Mouse (Mus musculus) testis, adult 2 months (tissue): ENCODE measurements at regions not wholly inside any gene's neighbourhood (a gene's known extent, or its start where the extent isn't known, plus 50 kb on each side); places are given as distances from the start of the nearest gene placed in this dataset.

ENCODE experiments used
- CTCF ChIP-seq: fragments of 200-500 bp; IDR thresholded peaks from 2 replicates; pipeline ENCODE4 v1.5.1; 2012; ENCODE audit warnings: low read depth, mild to moderate bottlenecking, inconsistent platforms, low read length, moderate library complexity; ENCODE audit not compliant: control insufficient read depth, insufficient read depth, insufficient replicate concordance
- POLR2A ChIP-seq: fragments of 200-500 bp; IDR thresholded peaks from 2 replicates; pipeline ENCODE4 v1.6.1; 2012; ENCODE audit warnings: low read depth, mild to moderate bottlenecking, inconsistent platforms, low read length, moderate library complexity; ENCODE audit not compliant: control insufficient read depth

DNA sequence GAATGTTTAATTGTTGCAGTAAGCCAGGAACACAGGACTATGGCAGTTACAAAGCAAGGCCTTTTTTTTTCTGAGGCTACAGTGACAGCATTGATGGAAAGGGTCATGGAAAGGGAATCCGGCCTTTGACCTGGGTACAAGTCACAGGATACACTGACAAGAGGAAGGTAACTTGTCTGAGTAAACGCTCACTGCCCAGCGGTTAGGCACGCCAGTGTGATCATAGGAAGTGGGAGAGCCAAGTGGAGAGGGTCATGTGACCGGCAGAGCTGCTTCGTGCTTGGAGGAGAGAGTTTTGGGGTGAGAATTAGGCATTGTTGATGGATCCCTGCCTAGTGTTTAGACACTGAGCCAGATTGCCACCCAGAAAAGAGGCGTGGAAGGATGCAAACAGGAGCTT, 327.9 kb downstream of the Etnk1 start:
- TF ChIP-seq CTCF (no peak), POLR2A (no peak)
